26 mouse cellular contexts compared by ENCODE assay signal in the genomic region with DNA sequence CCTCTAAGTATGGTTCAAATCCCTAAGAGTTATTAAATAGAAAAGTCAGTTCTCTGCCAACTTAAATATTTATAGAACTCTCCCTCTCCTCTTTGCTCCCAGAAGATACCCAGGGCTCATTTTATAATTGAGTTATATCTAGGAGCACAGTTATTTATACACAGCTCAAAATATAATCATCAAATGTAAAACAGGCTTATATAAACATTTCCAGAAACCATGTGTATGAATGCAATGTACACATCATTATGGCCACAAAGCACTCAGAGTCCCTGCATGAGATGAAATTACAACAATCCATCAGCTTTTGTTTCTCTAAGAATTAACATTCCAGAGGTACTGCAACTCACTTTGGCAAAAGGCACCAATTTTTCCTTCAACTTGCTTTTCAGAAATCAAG.
DNase-seq lines count a peak whose midpoint lies in the region; ATAC-seq and TF ChIP-seq lines count a peak whose summit lies in the region.
"Had no signal": no experiment of that assay in that cellular context is flagged by ENCODE, and none has a peak within 500 bp of the region (broad histone marks: within the 10 kb centered on the region; RNA-seq: fewer than 3 reads in every experiment).

No protein-coding gene starts in this region.

- H3K9ac ChIP-seq in kidney, postnatal 0 days (ENCODE audit: low read depth, low read length): no peak overlapping the region
- no peak overlapping the region for H3K9ac ChIP-seq in lung, embryonic 16.5 days (ENCODE audit: low read length)
- no peak overlapping the region for H3K9ac ChIP-seq in midbrain, embryonic 15.5 days
- H3K9ac ChIP-seq: embryonic facial prominence, embryonic 12.5 days; forebrain, embryonic 12.5 days; forebrain, embryonic 15.5 days; heart, embryonic 13.5 days; hindbrain, embryonic 12.5 days; hindbrain, embryonic 15.5 days had no signal

- H3K9me3 ChIP-seq in kidney, postnatal 0 days (replicated peaks; ENCODE audit: low read length): no peaks in the 10 kb centered on the region
- H3K9me3 ChIP-seq in lung, embryonic 16.5 days (ENCODE audit: control insufficient read depth, low read length): no peaks in the 10 kb centered on the region
- H3K9me3 ChIP-seq in midbrain, embryonic 15.5 days: no peaks in the 10 kb centered on the region
- H3K9me3 ChIP-seq: embryonic facial prominence, embryonic 12.5 days; forebrain, embryonic 12.5 days; forebrain, embryonic 15.5 days; heart, embryonic 10.5 days; heart, embryonic 13.5 days; hindbrain, embryonic 12.5 days; hindbrain, embryonic 15.5 days had no signal

- ATAC-seq in kidney, postnatal 0 days (replicated peaks; ENCODE audit: low FRiP score, low read depth): no peak
- ATAC-seq in lung, embryonic 16.5 days (ENCODE audit: low read depth): peak; percentile 90
- no peak for ATAC-seq in midbrain, embryonic 15.5 days (replicated peaks)
- ATAC-seq: CD4-positive, CD25-positive, alpha-beta regulatory T cell, adult 4 months; forebrain, embryonic 15.5 days; Patski had no signal

- H3K4me1 ChIP-seq in kidney, postnatal 0 days (replicated peaks; ENCODE audit: insufficient read depth, low read length): no peaks in the 10 kb centered on the region
- peaks cover 3% of the 10 kb centered on the region for H3K4me1 ChIP-seq in lung, embryonic 16.5 days (replicated peaks; ENCODE audit: control insufficient read depth, insufficient read depth, low read length)
- H3K4me1 ChIP-seq in lung, adult 2 months (ENCODE audit: control insufficient read depth, insufficient read depth, low read length): no peaks in the 10 kb centered on the region
- 0 out of 2 replicates have a peak, but pooled peaks cover 3% of the 10 kb centered on the region for H3K4me1 ChIP-seq in embryonic fibroblast, embryonic 13.5 days (ENCODE audit: control insufficient read depth, insufficient read depth, low read length)
- H3K4me1 ChIP-seq in midbrain, embryonic 15.5 days: no peaks in the 10 kb centered on the region
- H3K4me1 ChIP-seq: forebrain, embryonic 12.5 days; heart, embryonic 10.5 days; heart, embryonic 13.5 days; hindbrain, embryonic 12.5 days; hindbrain, embryonic 15.5 days had no signal

- no peak overlapping the region for H3K27ac ChIP-seq in kidney, postnatal 0 days
- 0 out of 2 replicates have a peak overlapping the region, but pooled peaks have one; percentile 36 for H3K27ac ChIP-seq in lung, embryonic 16.5 days (ENCODE audit: low read length)
- 0 out of 2 replicates have a peak overlapping the region, but pooled peaks have one; percentile 57 for H3K27ac ChIP-seq in embryonic fibroblast, embryonic 13.5 days (ENCODE audit: insufficient read depth, low read length)
- H3K27ac ChIP-seq in midbrain, embryonic 15.5 days: no peak overlapping the region
- H3K27ac ChIP-seq: forebrain, embryonic 12.5 days; forebrain, embryonic 15.5 days; heart, adult 2 months; heart, embryonic 10.5 days; heart, embryonic 13.5 days; hindbrain, embryonic 12.5 days; hindbrain, embryonic 15.5 days had no signal

- DNase-seq in kidney, postnatal 0 days (ENCODE audit: low spot score): peak; percentile 6
- no peak for DNase-seq in kidney, adult 18-20 months
- no peak for DNase-seq in lung, adult 2 months
- peak; percentile 37 for DNase-seq in NIH3T3 (ENCODE audit: low read depth)
- DNase-seq in spleen, postnatal 14 days (ENCODE audit: low spot score in 2 of 2): no peak
- DNase-seq: adrenal gland, postnatal 10 days; adrenal gland, postnatal 36 days; cerebellum, adult 18-20 months; cerebellum, adult 9-10 months; cerebellum, postnatal 14 days; gastrocnemius, postnatal 25 days; heart, adult 2 months; heart, postnatal 14 days had no signal

- no peak overlapping the region for H3K4me3 ChIP-seq in kidney, postnatal 0 days (replicated peaks; ENCODE audit: low read depth, low read length)
- no peak overlapping the region for H3K4me3 ChIP-seq in lung, embryonic 16.5 days (ENCODE audit: low read length)
- H3K4me3 ChIP-seq in lung, adult 2 months (replicated peaks; ENCODE audit: extremely low read depth, low read depth, low read length): no peak overlapping the region
- no peak overlapping the region for H3K4me3 ChIP-seq in embryonic fibroblast, embryonic 13.5 days (ENCODE audit: insufficient read depth, low read length)
- no peak overlapping the region for H3K4me3 ChIP-seq in midbrain, embryonic 15.5 days
- H3K4me3 ChIP-seq: embryonic facial prominence, embryonic 12.5 days; erythroblast, embryonic 14.5 days; forebrain, embryonic 12.5 days; forebrain, embryonic 15.5 days; heart, adult 2 months; heart, embryonic 10.5 days; heart, embryonic 13.5 days; hindbrain, embryonic 12.5 days; hindbrain, embryonic 15.5 days had no signal

- no peak for TF ChIP-seq CTCF in kidney, postnatal 0 days (IDR thresholded peaks at IDR 0.05; ENCODE audit: low read depth)
- TF ChIP-seq CTCF in lung, adult 2 months (IDR thresholded peaks at IDR 0.05; ENCODE audit: insufficient read depth, low read length): no peak
- TF ChIP-seq CTCF in embryonic fibroblast, embryonic 13.5 days (IDR thresholded peaks at IDR 0.05; ENCODE audit: borderline replicate concordance, insufficient read depth, low read length): no peak

- H3K4me2 ChIP-seq in kidney, postnatal 0 days (ENCODE audit: low read length): no peak overlapping the region
- no peak overlapping the region for H3K4me2 ChIP-seq in lung, embryonic 16.5 days (ENCODE audit: low read depth, low read length)
- no peak overlapping the region for H3K4me2 ChIP-seq in midbrain, embryonic 15.5 days
- H3K4me2 ChIP-seq: embryonic facial prominence, embryonic 12.5 days; forebrain, embryonic 12.5 days; forebrain, embryonic 15.5 days; heart, embryonic 13.5 days; hindbrain, embryonic 12.5 days; hindbrain, embryonic 15.5 days had no signal

- H3K27me3 ChIP-seq in kidney, postnatal 0 days (ENCODE audit: insufficient read depth, low read length): no peaks in the 10 kb centered on the region
- no peaks in the 10 kb centered on the region for H3K27me3 ChIP-seq in lung, embryonic 16.5 days (ENCODE audit: control insufficient read depth, insufficient read depth, low read depth, low read length)
- no peaks in the 10 kb centered on the region for H3K27me3 ChIP-seq in midbrain, embryonic 15.5 days (replicated peaks)
- H3K27me3 ChIP-seq: embryonic facial prominence, embryonic 12.5 days; forebrain, embryonic 12.5 days; forebrain, embryonic 15.5 days; heart, embryonic 13.5 days; hindbrain, embryonic 12.5 days; hindbrain, embryonic 15.5 days had no signal

- H3K36me3 ChIP-seq in kidney, postnatal 0 days (ENCODE audit: insufficient read depth, low read length): no peaks in the 10 kb centered on the region
- no peaks in the 10 kb centered on the region for H3K36me3 ChIP-seq in lung, embryonic 16.5 days (ENCODE audit: control insufficient read depth, insufficient read depth, low read length)
- no peaks in the 10 kb centered on the region for H3K36me3 ChIP-seq in midbrain, embryonic 15.5 days (replicated peaks)
- H3K36me3 ChIP-seq: embryonic facial prominence, embryonic 12.5 days; forebrain, embryonic 12.5 days; forebrain, embryonic 15.5 days; heart, embryonic 10.5 days; heart, embryonic 13.5 days; hindbrain, embryonic 12.5 days; hindbrain, embryonic 15.5 days had no signal

- TF ChIP-seq POLR2A in lung, adult 2 months (IDR thresholded peaks at IDR 0.05; ENCODE audit: borderline replicate concordance, extremely low read depth, low read depth, low read length): no peak
- TF ChIP-seq POLR2A in embryonic fibroblast, embryonic 13.5 days (IDR thresholded peaks at IDR 0.05; ENCODE audit: low read depth, low read length): no peak

Comparison
In these comparisons a context has a peak if more than half of its experiments do, and no peak if none do; other contexts are left out.
1. DNase-seq: peak in kidney, postnatal 0 days (single experiment) and NIH3T3 (single experiment); none in kidney, adult 18-20 months (single experiment), lung, adult 2 months (single experiment) and spleen, postnatal 14 days (0 of 2).
2. H3K27ac ChIP-seq: peak in lung, embryonic 16.5 days (single experiment) and embryonic fibroblast, embryonic 13.5 days (single experiment); none in kidney, postnatal 0 days (single experiment) and midbrain, embryonic 15.5 days (single experiment).